Mouse (Mus musculus): Measurements from ENCODE around the gene Capn5.

GRCm38 (mm10) chr7:98145402-98145801 lies 32.7 kb downstream of the Capn5 start, which contains the start of gene Omp:
- TF ChIP-seq POLR2A (IDR thresholded peaks at IDR 0.05; ENCODE audit: low read depth, low read length) (no peak), EP300 (IDR thresholded peaks at IDR 0.05; ENCODE audit: low read length) (no peak), RCOR1 (conservative IDR thresholded peaks at IDR 0.05; ENCODE audit: low read depth, low read length) (no peak), CHD2 (IDR thresholded peaks at IDR 0.05; ENCODE audit: low read length) (no peak), MAZ (IDR thresholded peaks at IDR 0.05; ENCODE audit: low read depth, low read length) (no peak), HCFC1 (IDR thresholded peaks at IDR 0.05; ENCODE audit: low read depth, low read length) (no peak), CTCF (conservative IDR thresholded peaks at IDR 0.05 in 1 of 2, IDR thresholded peaks at IDR 0.05 in 1 of 2; ENCODE audit: low read depth in 2 of 2, low read length in 2 of 2) (no peak), USF1 (IDR thresholded peaks at IDR 0.05; ENCODE audit: low read depth, low read length) (no peak), ZKSCAN1 (IDR thresholded peaks at IDR 0.05; ENCODE audit: borderline replicate concordance, low read depth, low read length) (no peak), ELF1 (IDR thresholded peaks at IDR 0.05; ENCODE audit: low read depth, low read length) (no peak), JUND (conservative IDR thresholded peaks at IDR 0.05; ENCODE audit: low read depth, low read length) (no peak), SMC3 (IDR thresholded peaks at IDR 0.05; ENCODE audit: low read depth, low read length) (no peak), SIN3A (IDR thresholded peaks at IDR 0.05; ENCODE audit: low read length) (no peak), TCF12 (IDR thresholded peaks at IDR 0.05; ENCODE audit: low read depth, low read length) (no peak)

All from CH12.LX (cell line).